33 mouse cellular contexts compared by ENCODE assay signal in the genomic region with DNA sequence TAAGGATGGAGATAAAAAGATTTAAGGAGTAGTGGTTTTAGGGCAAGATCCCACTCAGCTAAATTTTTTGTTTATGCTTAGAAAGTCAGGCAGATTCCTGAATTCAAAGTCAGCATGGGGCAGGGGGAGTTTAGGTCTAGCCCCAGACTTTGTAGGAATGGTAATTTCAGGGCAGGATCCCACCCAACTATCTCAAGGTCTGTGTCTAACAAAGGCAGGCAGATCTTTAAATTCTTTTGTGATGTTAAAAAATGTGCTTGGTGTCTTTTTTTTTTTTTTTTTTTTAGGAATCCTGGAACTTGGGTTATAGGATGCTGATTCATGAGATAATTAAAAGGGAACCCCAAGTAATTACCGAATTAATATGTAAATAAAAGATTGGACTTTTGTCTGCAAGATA.
"Had no signal": no experiment of that assay in that cellular context is flagged by ENCODE, and none has a peak within 500 bp of the region (broad histone marks: within the 10 kb centered on the region; RNA-seq: fewer than 3 reads in every experiment).

No protein-coding gene starts in this region.

- H3K9ac ChIP-seq: heart, embryonic 12.5 days; heart, embryonic 13.5 days; heart, embryonic 15.5 days; hindbrain, embryonic 12.5 days; hindbrain, embryonic 13.5 days; hindbrain, embryonic 14.5 days; hindbrain, embryonic 15.5 days; intestine, embryonic 15.5 days; kidney, embryonic 15.5 days had no signal

- DNase-seq: heart, postnatal 10 days; heart, postnatal 14 days; heart, postnatal 36 days; heart, postnatal 4 days; kidney, adult 11 months; kidney, adult 18-20 months; kidney, adult 2 months; kidney, adult 8-10 months; kidney, adult 9 months; kidney, postnatal 10 days; kidney, postnatal 14 days; kidney, postnatal 25 days; kidney, postnatal 36 days; kidney, postnatal 4 days; layer of hippocampus, adult 9-11 months; layer of hippocampus, postnatal 36 days had no signal

- H3K36me3 ChIP-seq: heart, embryonic 12.5 days; heart, embryonic 13.5 days; heart, embryonic 15.5 days; hindbrain, embryonic 10.5 days; hindbrain, embryonic 12.5 days; hindbrain, embryonic 13.5 days; hindbrain, embryonic 15.5 days; intestine, embryonic 15.5 days; kidney, embryonic 15.5 days had no signal

- ATAC-seq: hindbrain, embryonic 16.5 days; hindbrain, postnatal 0 days; inflammation-experienced regulatory T-cells, adult 6 months; intestine, embryonic 15.5 days; intestine, postnatal 0 days had no signal

- H3K27me3 ChIP-seq: heart, embryonic 12.5 days; heart, embryonic 13.5 days; heart, embryonic 15.5 days; hindbrain, embryonic 12.5 days; hindbrain, embryonic 13.5 days; hindbrain, embryonic 15.5 days; intestine, embryonic 15.5 days; kidney, embryonic 15.5 days had no signal

- H3K4me2 ChIP-seq: heart, embryonic 12.5 days; heart, embryonic 13.5 days; heart, embryonic 15.5 days; hindbrain, embryonic 12.5 days; hindbrain, embryonic 13.5 days; hindbrain, embryonic 14.5 days; hindbrain, embryonic 15.5 days; intestine, embryonic 15.5 days; kidney, embryonic 15.5 days had no signal

- H3K27ac ChIP-seq: heart, embryonic 13.5 days; heart, embryonic 15.5 days; hindbrain, embryonic 10.5 days; hindbrain, embryonic 12.5 days; hindbrain, embryonic 13.5 days; hindbrain, embryonic 14.5 days; hindbrain, embryonic 15.5 days; hindbrain, postnatal 0 days; intestine, embryonic 15.5 days; kidney, embryonic 15.5 days; kidney, postnatal 0 days; layer of hippocampus, adult 2 months; left cerebral cortex, adult 2 months had no signal

- H3K4me3 ChIP-seq: heart, embryonic 12.5 days; heart, embryonic 13.5 days; heart, embryonic 15.5 days; hindbrain, embryonic 10.5 days; hindbrain, embryonic 12.5 days; hindbrain, embryonic 13.5 days; hindbrain, embryonic 15.5 days; intestine, embryonic 15.5 days; kidney, embryonic 15.5 days; layer of hippocampus, adult 2 months; left cerebral cortex, adult 2 months had no signal

- H3K4me1 ChIP-seq: heart, embryonic 12.5 days; heart, embryonic 13.5 days; heart, embryonic 15.5 days; hindbrain, embryonic 10.5 days; hindbrain, embryonic 12.5 days; hindbrain, embryonic 13.5 days; hindbrain, embryonic 15.5 days; intestine, embryonic 15.5 days; kidney, embryonic 15.5 days had no signal

- H3K9me3 ChIP-seq: heart, embryonic 12.5 days; heart, embryonic 13.5 days; heart, embryonic 15.5 days; hindbrain, embryonic 10.5 days; hindbrain, embryonic 12.5 days; hindbrain, embryonic 13.5 days; hindbrain, embryonic 15.5 days; intestine, embryonic 15.5 days; kidney, embryonic 15.5 days had no signal
